ENCODE assay signal across 19 mouse cellular contexts in genomic region chr2:148579027-148579426, GRCm38 (mm10).
A peak's percentile ranks its signal among the peaks of the same experiment; 100 is the strongest.
DNase-seq lines count a peak whose midpoint lies in the region; ATAC-seq and TF ChIP-seq lines count a peak whose summit lies in the region.
"Had no signal": no experiment of that assay in that cellular context is flagged by ENCODE, and none has a peak within 500 bp of the region (broad histone marks: within the 10 kb centered on the region; RNA-seq: fewer than 3 reads in every experiment).

No protein-coding gene starts in this region.

- DNase-seq in lung, postnatal 36 days = peak; percentile 21
- no peak for DNase-seq in lung, postnatal 14 days
- peak; percentile 61 for DNase-seq in splenic B cell, adult 2 months (ENCODE audit: low read depth, low spot score)
- no peak for DNase-seq in kidney, postnatal 25 days
- DNase-seq in thymus, adult 2 months = no peak
- no peak for DNase-seq in cerebellum, adult 2 months
- DNase-seq: adrenal gland, adult 8-10 months; cerebellum, postnatal 10 days; heart, adult 18-20 months; left cerebral cortex, postnatal 4 days; right cerebral cortex, postnatal 14 days; spleen, adult 18-20 months had no signal

- no peaks in the 10 kb centered on the region for H3K36me3 ChIP-seq in megakaryocyte, embryonic 14.5 days (replicated peaks; ENCODE audit: low read length)
- no peaks in the 10 kb centered on the region for H3K36me3 ChIP-seq in splenic B cell, adult 2 months (ENCODE audit: control insufficient read depth, insufficient read depth, low read length, poor library complexity, severe bottlenecking)
- no peaks in the 10 kb centered on the region for H3K36me3 ChIP-seq in thymus, adult 2 months (ENCODE audit: control insufficient read depth, insufficient read depth, low read length)
- H3K36me3 ChIP-seq: embryonic facial prominence, embryonic 15.5 days; heart, embryonic 13.5 days; midbrain, embryonic 12.5 days had no signal

- peak; percentile 94 to 96 for ATAC-seq in hematopoietic stem cell, adult 5-6 weeks (replicated peaks in 1 of 2; ENCODE audit: insufficient read depth in 1 of 2, low FRiP score in 2 of 2, low TSS enrichment in 1 of 2, low read depth in 1 of 2, poor library complexity in 2 of 2, severe bottlenecking in 2 of 2)
- ATAC-seq: hindbrain, embryonic 16.5 days; intestine, embryonic 16.5 days had no signal

- H3K27ac ChIP-seq in thymus, adult 2 months (ENCODE audit: control insufficient read depth, insufficient read depth, low read length) = no peak overlapping the region
- H3K27ac ChIP-seq in cerebellum, adult 2 months (ENCODE audit: insufficient read depth, low read length) = no peak overlapping the region
- H3K27ac ChIP-seq: embryonic facial prominence, embryonic 15.5 days; heart, embryonic 13.5 days; midbrain, embryonic 12.5 days had no signal

- H3K27me3 ChIP-seq in megakaryocyte, embryonic 14.5 days (replicated peaks) = no peaks in the 10 kb centered on the region
- no peaks in the 10 kb centered on the region for H3K27me3 ChIP-seq in splenic B cell, adult 2 months (ENCODE audit: control insufficient read depth, insufficient read depth, low read length, poor library complexity, severe bottlenecking)
- no peaks in the 10 kb centered on the region for H3K27me3 ChIP-seq in thymus, adult 2 months (ENCODE audit: control insufficient read depth, insufficient read depth, low read length)
- H3K27me3 ChIP-seq in cerebellum, adult 2 months (ENCODE audit: control insufficient read depth, insufficient read depth, low read length) = no peaks in the 10 kb centered on the region
- H3K27me3 ChIP-seq: embryonic facial prominence, embryonic 15.5 days; midbrain, embryonic 12.5 days had no signal

- peak overlapping the region; percentile 76 for H3K4me3 ChIP-seq in megakaryocyte, embryonic 14.5 days (replicated peaks)
- no peak overlapping the region for H3K4me3 ChIP-seq in thymus, adult 2 months (ENCODE audit: control insufficient read depth, insufficient read depth, low read length)
- H3K4me3 ChIP-seq in cerebellum, adult 2 months (replicated peaks; ENCODE audit: insufficient read depth, low read depth, low read length) = no peak overlapping the region
- H3K4me3 ChIP-seq: embryonic facial prominence, embryonic 15.5 days; heart, embryonic 13.5 days; midbrain, embryonic 12.5 days had no signal

- TF ChIP-seq CTCF in thymus, adult 2 months (IDR thresholded peaks at IDR 0.05; ENCODE audit: borderline replicate concordance, control insufficient read depth, extremely low read depth, insufficient read depth, low read length, poor library complexity) = no peak
- TF ChIP-seq CTCF in cerebellum, adult 2 months (IDR thresholded peaks at IDR 0.05; ENCODE audit: borderline replicate concordance, insufficient read depth, low read depth, low read length) = no peak

- TF ChIP-seq POLR2A in thymus, adult 2 months (IDR thresholded peaks at IDR 0.05; ENCODE audit: control insufficient read depth, extremely low read depth, insufficient read depth, low read length, poor library complexity) = no peak
- no peak for TF ChIP-seq POLR2A in cerebellum, adult 2 months (IDR thresholded peaks at IDR 0.05; ENCODE audit: borderline replicate concordance, insufficient read depth, low read length)

- no peaks in the 10 kb centered on the region for H3K9me3 ChIP-seq in megakaryocyte, embryonic 14.5 days
- H3K9me3 ChIP-seq: embryonic facial prominence, embryonic 15.5 days; heart, embryonic 13.5 days; midbrain, embryonic 12.5 days had no signal

- WGBS in thymus, adult 2 months = 33% methylated on average over 5 of the region's 5 CpGs
- WGBS in cerebellum, adult 2 months = 81% methylated on average over 5 of the region's 5 CpGs

- peaks cover 90% of the 10 kb centered on the region for H3K4me1 ChIP-seq in megakaryocyte, embryonic 14.5 days
- no peaks in the 10 kb centered on the region for H3K4me1 ChIP-seq in thymus, adult 2 months (replicated peaks; ENCODE audit: control insufficient read depth, insufficient read depth, low read length)
- no peaks in the 10 kb centered on the region for H3K4me1 ChIP-seq in cerebellum, adult 2 months (ENCODE audit: control insufficient read depth, insufficient read depth, low read length)
- H3K4me1 ChIP-seq: embryonic facial prominence, embryonic 15.5 days; heart, embryonic 13.5 days; midbrain, embryonic 12.5 days had no signal

Comparison
In these comparisons a context has a peak if more than half of its experiments do, and no peak if none do; other contexts are left out.
1. DNase-seq: peak in lung, postnatal 36 days (single experiment) and splenic B cell, adult 2 months (single experiment); none in lung, postnatal 14 days (single experiment), kidney, postnatal 25 days (0 of 2), thymus, adult 2 months (single experiment) and cerebellum, adult 2 months (0 of 2).